Mouse (Mus musculus) cerebellum, postnatal 14 days (tissue): ENCODE measurements around the gene Tiparp.

Source experiments
- DNase-seq, 2 experiments: peaks; one replicate each; pipeline ENCODE4 v3.0.0; 2021; ENCODE audit warnings: mixed read lengths in 2 of 2

Tiparp gene

GRCm38 (mm10) chr3:65585291-65585690 lies 57.1 kb downstream of the Tiparp start:
- DNase-seq: no peak

- DNase-seq: no peak
These were observed 57.7 kb downstream of the Tiparp start for GRCm38 (mm10) chr3:65585823-65586482.

GRCm38 (mm10) chr3:65586483-65586905 lies 58.3 kb downstream of the Tiparp start:
- peak; percentile 38 to 42 for DNase-seq

DNA sequence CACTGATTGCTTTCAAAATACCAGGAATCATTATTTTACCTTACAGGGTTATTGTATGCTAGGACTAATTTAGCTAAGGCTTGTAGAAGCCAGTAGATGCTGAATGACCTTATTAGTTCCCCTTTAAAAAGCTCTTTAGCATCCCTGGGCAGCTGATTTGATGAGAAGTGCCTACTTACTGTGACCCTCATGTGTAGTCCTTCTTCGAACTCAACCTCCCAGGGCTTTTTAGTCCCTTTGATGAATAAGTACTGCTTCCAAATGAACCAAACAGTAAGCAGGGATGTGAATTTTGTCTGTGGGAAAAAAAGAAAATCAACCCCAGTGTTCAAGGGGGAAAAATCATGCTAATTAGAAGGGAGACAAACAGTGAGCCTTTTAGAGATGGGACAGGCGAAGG lies 58.8 kb downstream of the Tiparp start:
- DNase-seq: no peak

- no peak for DNase-seq
These were observed 60.2 kb downstream of the Tiparp start for GRCm38 (mm10) chr3:65588424-65588823.

- DNase-seq: no peak
These were observed 64.6 kb downstream of the Tiparp start for GRCm38 (mm10) chr3:65592850-65593249.

DNA sequence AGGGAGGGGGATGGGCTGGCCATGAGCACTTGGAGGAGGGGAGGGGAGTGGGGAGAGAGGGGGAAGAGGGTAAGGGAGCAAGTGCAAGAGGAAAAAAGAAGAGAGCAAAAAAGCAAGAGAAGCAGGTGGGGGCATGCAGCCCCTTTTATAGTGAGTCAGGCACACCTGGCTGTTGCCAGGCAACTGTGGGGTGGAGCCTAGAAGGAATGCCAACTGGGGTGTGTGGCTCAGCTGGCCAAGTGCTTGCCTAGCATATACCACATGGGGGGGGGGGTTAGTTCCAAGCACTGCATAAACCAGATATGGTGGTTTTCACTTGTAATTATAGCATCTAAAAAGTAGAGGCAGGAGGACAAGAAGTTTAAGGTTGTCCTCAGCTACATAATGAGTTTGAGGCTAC lies 66.3 kb downstream of the Tiparp start:
- no peak for DNase-seq

- no peak for DNase-seq
These were observed 67.0 kb downstream of the Tiparp start for GRCm38 (mm10) chr3:65595196-65595595.

DNA sequence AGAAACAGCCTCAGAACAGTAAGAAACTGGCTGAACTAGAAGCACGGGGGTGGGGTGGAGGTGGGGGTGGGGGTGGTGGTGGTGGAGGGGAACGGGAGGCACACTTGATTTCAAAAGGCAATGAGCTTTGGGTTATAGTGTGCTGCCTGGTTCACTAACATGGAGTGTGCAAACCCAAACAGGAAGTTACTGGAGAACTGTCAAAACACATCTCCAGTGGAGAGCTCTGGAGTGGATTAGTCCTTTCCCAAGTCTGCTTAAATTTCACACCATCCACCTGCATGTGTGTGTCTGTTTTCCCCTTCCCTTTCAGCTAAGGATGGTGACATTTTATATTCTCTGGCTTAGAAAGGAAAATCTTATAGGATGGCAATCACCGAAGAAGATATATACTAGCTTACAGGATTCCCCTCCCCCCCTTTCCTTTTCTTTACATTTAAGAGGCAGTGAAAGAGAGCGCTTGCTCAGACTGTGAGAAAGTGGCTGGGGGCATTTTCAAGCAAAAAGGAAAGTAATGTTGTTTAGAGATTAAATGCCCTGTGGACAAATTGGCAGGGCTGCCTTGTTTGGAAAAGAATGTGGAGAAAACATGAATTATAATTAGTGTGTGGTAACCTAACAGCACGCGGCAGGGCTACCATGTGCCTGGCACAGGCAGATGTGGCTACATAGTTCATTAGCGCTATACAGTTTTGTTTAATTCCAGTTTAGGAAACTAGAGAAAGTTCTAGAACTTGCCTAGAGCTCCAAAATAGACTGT lies 70.0 kb downstream of the Tiparp start:
- no peak for DNase-seq

DNA sequence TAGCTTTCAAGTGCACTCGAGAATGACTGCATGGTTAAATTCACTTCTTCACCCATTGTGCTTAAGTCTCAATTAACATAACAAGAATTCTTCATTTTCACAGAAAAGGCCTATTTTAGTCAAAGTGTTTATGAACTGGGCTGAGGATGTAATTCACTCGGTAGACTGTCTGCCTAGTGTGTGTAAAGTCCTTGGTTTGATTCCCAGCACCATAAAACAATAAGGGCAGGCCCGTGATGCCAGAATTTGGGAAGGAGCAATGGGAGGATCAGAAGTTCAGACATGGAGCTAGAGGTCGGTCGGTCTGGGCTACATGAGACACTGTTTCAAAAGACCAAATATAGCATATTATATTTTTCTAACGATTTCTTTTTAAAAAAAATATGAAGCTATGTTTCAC lies 70.9 kb downstream of the Tiparp start:
- no peak for DNase-seq

DNA sequence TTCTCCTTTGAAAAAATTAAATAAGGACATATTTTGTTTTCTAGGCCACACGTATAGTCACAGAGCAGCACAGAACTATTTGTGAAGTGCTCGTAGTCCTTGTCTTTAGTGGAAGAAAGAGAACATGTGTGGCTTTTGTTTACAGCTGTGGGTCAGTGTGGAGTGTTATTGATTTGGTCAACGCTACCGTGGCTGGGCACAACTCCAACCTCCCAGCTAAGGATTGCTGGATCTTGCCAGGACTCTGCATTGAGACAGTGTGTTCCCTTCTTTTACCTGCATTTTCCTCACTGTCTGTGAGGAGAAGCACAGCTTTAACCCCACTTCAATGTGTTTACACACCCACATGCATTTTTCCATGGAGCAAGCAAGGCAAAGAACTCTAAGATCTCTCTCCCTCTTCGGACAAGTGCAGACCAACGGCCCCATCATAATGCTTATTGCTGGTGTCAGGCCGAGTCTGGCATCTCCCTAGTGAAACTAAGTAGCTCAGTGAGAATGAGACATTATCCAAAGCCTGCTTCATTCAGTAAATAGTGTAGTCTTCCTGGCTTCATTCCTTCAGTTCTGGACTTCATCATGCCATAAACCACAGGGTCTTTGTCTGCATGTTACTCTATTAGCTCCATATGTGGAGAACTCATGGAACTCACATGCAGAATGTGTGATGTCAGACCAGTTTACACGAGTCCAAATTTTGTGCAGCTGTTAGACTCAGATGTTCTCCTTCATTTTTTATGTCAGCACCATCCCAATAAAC lies 73.3 kb downstream of the Tiparp start:
- DNase-seq: no peak

DNA sequence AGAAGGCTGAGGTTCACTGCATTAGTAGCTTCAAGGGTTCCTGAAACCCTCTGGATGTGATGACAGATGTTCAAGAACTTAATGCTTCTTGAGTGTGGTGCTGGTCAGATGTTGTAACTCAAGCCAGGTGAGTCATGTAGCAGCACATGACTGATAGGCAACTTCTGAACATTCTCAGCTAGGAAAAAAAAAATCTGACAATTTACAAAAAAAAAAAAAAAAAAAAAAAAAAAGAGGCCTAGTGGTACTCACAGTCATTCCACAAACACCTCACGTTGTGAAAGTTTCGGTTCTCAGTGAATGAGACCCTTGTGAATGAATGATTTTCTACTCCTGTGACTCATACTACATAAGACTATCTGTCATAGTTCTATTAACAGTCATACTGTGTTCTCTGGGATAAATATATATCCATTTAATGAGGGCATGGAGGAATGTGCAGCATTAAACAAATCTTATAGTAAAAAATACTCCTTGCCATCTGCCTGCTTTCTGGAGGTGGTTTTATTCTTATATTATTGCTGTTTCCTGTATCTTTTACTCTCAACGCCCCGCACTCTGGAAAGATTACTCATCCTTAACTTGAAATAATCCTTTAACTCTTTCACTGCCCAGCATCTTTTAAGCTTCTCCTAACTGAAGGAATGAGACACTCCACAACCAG lies 75.3 kb downstream of the Tiparp start:
- DNase-seq: no peak
